Mouse (Mus musculus): ENCODE results near the gene Sox5.

DNA sequence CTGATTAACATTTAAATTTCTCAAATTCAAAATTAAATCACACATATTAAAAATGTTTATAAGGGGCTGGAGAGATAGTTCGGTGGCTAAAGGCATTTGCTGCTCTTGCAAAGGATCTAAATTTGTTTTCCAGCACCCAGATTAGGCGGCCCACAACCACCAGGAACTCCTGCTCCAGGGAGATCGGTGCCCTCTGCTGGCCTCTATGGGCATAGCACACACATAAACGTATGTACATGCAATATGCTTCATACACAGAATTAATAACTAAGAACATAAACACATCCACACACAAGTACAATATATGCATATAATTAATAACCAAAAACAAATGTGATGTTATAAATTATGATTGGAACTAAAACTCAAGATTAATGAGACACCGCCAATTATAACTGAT lies 283.6 kb downstream of the Sox5 start:
- TF ChIP-seq TBP (conservative IDR thresholded peaks at IDR 0.05; ENCODE audit: low read depth, low read length) = no peak
- TF ChIP-seq IRF4 (IDR thresholded peaks at IDR 0.05; ENCODE audit: low read depth, low read length) = no peak
- no peak for TF ChIP-seq EP300 (IDR thresholded peaks at IDR 0.05; ENCODE audit: low read length)
- no peak for TF ChIP-seq ELF1 (IDR thresholded peaks at IDR 0.05; ENCODE audit: low read depth, low read length)
- TF ChIP-seq POLR2A (IDR thresholded peaks at IDR 0.05; ENCODE audit: low read depth, low read length) = no peak

Data from CH12.LX (cell line).